Mouse (Mus musculus) ES-E14 (cell line): Measurements from ENCODE around the gene Edem1.

Experiments used
- HCFC1 ChIP-seq: IDR thresholded peaks from 2 replicates; pipeline ENCODE4 v1.6.1; 2012; ENCODE audit warnings: low read length, inconsistent platforms, borderline replicate concordance; ENCODE audit not compliant: insufficient read depth
- MAFK ChIP-seq: IDR thresholded peaks from 2 replicates; pipeline ENCODE4 v1.6.1; 2014; ENCODE audit warnings: mild to moderate bottlenecking, low read depth, low read length, inconsistent platforms; ENCODE audit not compliant: insufficient read depth
- ZC3H11A ChIP-seq: IDR thresholded peaks from 2 replicates; pipeline ENCODE4 v1.6.1; 2012; ENCODE audit warnings: low read depth, mild to moderate bottlenecking, inconsistent platforms, low read length, borderline replicate concordance
- ZNF384 ChIP-seq: IDR thresholded peaks from 2 replicates; pipeline ENCODE4 v1.6.1; 2012; ENCODE audit warnings: low read depth, low read length, inconsistent platforms

DNA sequence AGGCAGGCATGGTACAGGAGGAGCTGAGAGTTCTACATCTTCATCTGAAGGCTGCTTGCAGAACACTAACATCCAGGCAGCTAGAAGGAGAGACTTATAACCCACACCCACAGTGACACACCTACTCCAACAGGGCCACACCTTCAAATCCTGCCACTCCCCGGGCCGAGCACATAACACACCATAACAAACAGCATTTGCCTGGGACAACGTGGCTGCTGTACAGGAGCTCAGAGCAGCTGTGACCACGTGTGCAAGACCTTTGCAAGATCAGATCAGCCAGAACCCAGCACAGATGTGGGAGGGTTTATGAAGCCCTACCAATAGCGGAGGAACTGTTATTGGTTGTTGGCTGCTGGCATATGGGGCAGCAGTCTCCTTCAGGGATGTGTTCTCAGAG lies 37.9 kb downstream of the Edem1 start:
- no peak for TF ChIP-seq ZNF384
- TF ChIP-seq ZC3H11A, result no peak
- TF ChIP-seq HCFC1, result no peak
- no peak for TF ChIP-seq MAFK
